In genomic region chr19:53676228-53676627, GRCm38 (mm10) we compare ENCODE assay signal across 8 mouse cellular contexts. TPM values are rescaled to one million over a fixed set of nuclear protein-coding genes. Genes with fewer than 3 reads are reported as not detected.
DNase-seq lines count a peak whose midpoint lies in the region; ATAC-seq and TF ChIP-seq lines count a peak whose summit lies in the region.

No protein-coding gene starts in this region.

- peaks cover 74% of the 10 kb centered on the region for H3K27me3 ChIP-seq in lung, embryonic 16.5 days (ENCODE audit: control insufficient read depth, insufficient read depth, low read depth, low read length)
- H3K27me3 ChIP-seq in forebrain, embryonic 13.5 days: peaks cover 63% of the 10 kb centered on the region
- H3K27me3 ChIP-seq in limb, embryonic 13.5 days: peaks cover 88% of the 10 kb centered on the region
- peaks cover 41% of the 10 kb centered on the region for H3K27me3 ChIP-seq in small intestine, adult 2 months (ENCODE audit: control insufficient read depth, insufficient read depth, low read length)

- H3K4me2 ChIP-seq in lung, embryonic 16.5 days (ENCODE audit: low read depth, low read length): peak overlapping the region; percentile 98
- peak overlapping the region; percentile 100 for H3K4me2 ChIP-seq in forebrain, embryonic 13.5 days
- H3K4me2 ChIP-seq in limb, embryonic 13.5 days (replicated peaks): peak overlapping the region; percentile 100

- TF ChIP-seq CTCF in small intestine, adult 2 months (IDR thresholded peaks at IDR 0.05; ENCODE audit: extremely low read depth, insufficient read length, insufficient replicate concordance, low read depth, low read length): no peak

- peaks cover 19% of the 10 kb centered on the region for H3K4me1 ChIP-seq in lung, embryonic 16.5 days (replicated peaks; ENCODE audit: control insufficient read depth, insufficient read depth, low read length)
- H3K4me1 ChIP-seq in forebrain, embryonic 13.5 days: peaks cover 22% of the 10 kb centered on the region
- H3K4me1 ChIP-seq in limb, embryonic 13.5 days: peaks cover 22% of the 10 kb centered on the region
- peaks cover 5% of the 10 kb centered on the region; the same call in 1 of the 2 replicates for H3K4me1 ChIP-seq in small intestine, adult 2 months (ENCODE audit: control insufficient read depth, insufficient read depth, insufficient read length, low read length)

- no peak overlapping the region for H3K27ac ChIP-seq in lung, embryonic 16.5 days (ENCODE audit: low read length)
- no peak overlapping the region for H3K27ac ChIP-seq in forebrain, embryonic 13.5 days
- H3K27ac ChIP-seq in limb, embryonic 13.5 days: no peak overlapping the region
- no peak overlapping the region for H3K27ac ChIP-seq in small intestine, adult 2 months (ENCODE audit: insufficient read depth, low read depth, low read length)

- H3K9me3 ChIP-seq in lung, embryonic 16.5 days (ENCODE audit: control insufficient read depth, low read length): no peaks in the 10 kb centered on the region
- no peaks in the 10 kb centered on the region for H3K9me3 ChIP-seq in forebrain, embryonic 13.5 days (replicated peaks)
- no peaks in the 10 kb centered on the region for H3K9me3 ChIP-seq in limb, embryonic 13.5 days

- no peak for DNase-seq in lung, postnatal 14 days
- DNase-seq in left cerebral cortex, postnatal 10 days (ENCODE audit: extremely low spot score in 1 of 2, low spot score in 2 of 2): no peak
- no peak for DNase-seq in c-Kit-positive CD71-positive TER-119-positive erythroid progenitor cells, embryonic 14.5 days (ENCODE audit: low spot score)
- no peak for DNase-seq in cerebellum, adult 11-12 months

- 0 out of 2 replicates have a peak, but pooled peaks have one; percentile 39 for ATAC-seq in lung, embryonic 16.5 days (ENCODE audit: low read depth)
- ATAC-seq in forebrain, embryonic 13.5 days: peak; percentile 54; the same call in 1 of the 2 replicates
- peak; percentile 62; the same call in 1 of the 2 replicates for ATAC-seq in limb, embryonic 13.5 days (ENCODE audit: low FRiP score, low read depth)

- TF ChIP-seq POLR2A in small intestine, adult 2 months (IDR thresholded peaks at IDR 0.05; ENCODE audit: low read depth, low read length): no peak

- WGBS in lung, embryonic 16.5 days: 3% methylated on average over 26 of the region's 26 CpGs
- under 1% methylated on average over 26 of the region's 26 CpGs for WGBS in forebrain, embryonic 13.5 days
- under 1% methylated on average over 26 of the region's 26 CpGs for WGBS in limb, embryonic 13.5 days
- WGBS in small intestine, adult 2 months: 2% methylated on average over 26 of the region's 26 CpGs

- H3K36me3 ChIP-seq in lung, embryonic 16.5 days (ENCODE audit: control insufficient read depth, insufficient read depth, low read length): no peaks in the 10 kb centered on the region
- no peaks in the 10 kb centered on the region for H3K36me3 ChIP-seq in forebrain, embryonic 13.5 days (ENCODE audit: poor library complexity, severe bottlenecking)
- H3K36me3 ChIP-seq in limb, embryonic 13.5 days: no peaks in the 10 kb centered on the region
- no peaks in the 10 kb centered on the region for H3K36me3 ChIP-seq in small intestine, adult 2 months (ENCODE audit: control insufficient read depth, insufficient read depth, low read length)

- no peak overlapping the region for H3K9ac ChIP-seq in lung, embryonic 16.5 days (ENCODE audit: low read length)
- H3K9ac ChIP-seq in forebrain, embryonic 13.5 days: 0 out of 2 replicates have a peak overlapping the region, but pooled peaks have one; percentile 70
- H3K9ac ChIP-seq in limb, embryonic 13.5 days: no peak overlapping the region

- peak overlapping the region; percentile 62 for H3K4me3 ChIP-seq in lung, embryonic 16.5 days (ENCODE audit: low read length)
- H3K4me3 ChIP-seq in forebrain, embryonic 13.5 days: peak overlapping the region; percentile 65
- peak overlapping the region; percentile 66 for H3K4me3 ChIP-seq in limb, embryonic 13.5 days
- H3K4me3 ChIP-seq in small intestine, adult 2 months (ENCODE audit: low read depth, low read length): peak overlapping the region; percentile 59

- intact Hi-C loops in left cerebral cortex, postnatal 10 days (cut with DNase I): no loop called here

RNA-seq across cellular contexts. Expression of gene Rbm20, which starts 0.9 kb away (rescaled TPM):
- 1.5 and 1.9 TPM in 2 replicates for polyA plus RNA-seq in lung, embryonic 16.5 days (2015; fragmentation: Nextera tagmentation; extraction: Ambion mirVana)
- 5.8 and 7.9 TPM in 2 replicates for polyA plus RNA-seq in forebrain, embryonic 13.5 days (2015; fragmentation: Nextera tagmentation; extraction: Ambion mirVana)
- polyA plus RNA-seq in limb, embryonic 13.5 days (2015; fragmentation: Nextera tagmentation; extraction: Ambion mirVana): 3.7 and 5.1 TPM in 2 replicates
- 0.15 and 0.16 TPM in 2 replicates for polyA plus RNA-seq in small intestine, adult 2 months (2012; rRNA removed)
- total RNA-seq in left cerebral cortex, postnatal 10 days (2021): 1 to 10 TPM; 1.9 to 2.4 TPM
